Mouse (Mus musculus) liver, embryonic 14.5 days (tissue): ENCODE measurements around the gene Apbb1. TPM values are rescaled to one million over a fixed set of nuclear protein-coding genes. Genes with fewer than 3 reads are reported as not detected.

ENCODE experiments used
- ATAC-seq: fragments of 200-750 bp; cut with Nextera tagmentation; 2 replicates; pipeline ENCODE4 v1.8.0; 2017; ENCODE audit warnings: moderate number of reproducible peaks, mild to moderate bottlenecking, moderate library complexity; ENCODE audit not compliant: insufficient read depth
- DNase-seq, 3 experiments: peaks; one replicate each; pipeline ENCODE4 v3.0.0-alpha.2; 2012 to 2013; ENCODE audit warnings: low read depth in 3 of 3, low spot score in 3 of 3
- H3K27ac ChIP-seq: fragments of 300-500 bp; sonication (generic); 2 replicates; pipeline ENCODE4 v1.5.1; 2014; ENCODE audit warnings: moderate library complexity, mild to moderate bottlenecking, control low read depth, inconsistent platforms
- H3K27me3 ChIP-seq: fragments of 300-500 bp; sonication (generic); 2 replicates; pipeline ENCODE4 v1.6.1; 2014; ENCODE audit warnings: mild to moderate bottlenecking, low read length, moderate library complexity; ENCODE audit not compliant: control insufficient read depth, insufficient read depth
- H3K36me3 ChIP-seq: fragments of 300-500 bp; sonication (generic); replicated peaks from 2 replicates; pipeline ENCODE4 v1.6.1; 2014; ENCODE audit warnings: low read depth; ENCODE audit not compliant: control insufficient read depth, insufficient read depth
- H3K4me1 ChIP-seq, 2 experiments: fragments of 200-500 bp in 1 of 2; fragments of 300-500 bp in 1 of 2; sonication (generic) in 1 of 2; replicated peaks; 2 replicates each; pipeline ENCODE4 v1.6.1; 2012 to 2014; ENCODE audit warnings: antibody characterized with exemption in 1 of 2, inconsistent platforms in 1 of 2, low read length in 1 of 2; ENCODE audit not compliant: control insufficient read depth in 2 of 2, insufficient read depth in 2 of 2
- H3K4me2 ChIP-seq: fragments of 300-500 bp; sonication (generic); 2 replicates; pipeline ENCODE4 v1.6.1; 2014; ENCODE audit warnings: low read depth, mild to moderate bottlenecking, control low read depth, moderate library complexity
- H3K4me3 ChIP-seq, 2 experiments: fragments of 200-500 bp in 1 of 2; fragments of 300-500 bp in 1 of 2; sonication (generic) in 1 of 2; 2 replicates each; pipeline ENCODE4 v1.5.1; 2012 to 2014; ENCODE audit warnings: low read depth in 2 of 2, low read length in 2 of 2, mild to moderate bottlenecking in 2 of 2, control low read depth in 1 of 2, inconsistent platforms in 1 of 2, moderate library complexity in 1 of 2; ENCODE audit not compliant: insufficient read depth in 1 of 2
- H3K9ac ChIP-seq: fragments of 300-500 bp; sonication (generic); replicated peaks from 2 replicates; pipeline ENCODE4 v1.6.1; 2014; ENCODE audit warnings: mild to moderate bottlenecking, control low read depth, moderate library complexity
- H3K9me3 ChIP-seq: fragments of 300-500 bp; sonication (generic); 2 replicates; pipeline ENCODE4 v1.6.1; 2016; ENCODE audit warnings: low read length, mixed read lengths; ENCODE audit not compliant: control insufficient read depth
- CTCF ChIP-seq: IDR thresholded peaks from 2 replicates; pipeline ENCODE4 v1.5.1; 2016; ENCODE audit warnings: antibody characterized with exemption, low read depth, control low read depth
- EP300 ChIP-seq: IDR thresholded peaks from 2 replicates; pipeline ENCODE4 v1.6.1; 2016; ENCODE audit warnings: antibody characterized with exemption, low read depth
- WGBS: fragments of 180-500 bp; shearing (Covaris S2); extraction: QIAGEN DNeasy Blood & Tissue Kit; methylation state at CpG from one replicate; pipeline ENCODE4 v1.1.7; 2014; ENCODE audit not compliant: insufficient replicate concordance; 5-methylcytosine and 5-hydroxymethylcytosine counted together
- polyA plus RNA-seq, 2 experiments: library from polyadenylated mRNA; depleted of rRNA in 1 of 2; stranded (reverse) in 1 of 2; unstranded in 1 of 2; fragments of >200 nt; fragmentation: Nextera tagmentation in 1 of 2; extraction: Ambion mirVana in 1 of 2; gene quantifications; 2 replicates each; pipeline versions ENCODE4 v1.2.1 to v1.2.3; 2012 to 2014

The Apbb1 gene
- polyA plus RNA-seq, 2 experiments: 1.6 to 2.1 TPM

DNA sequence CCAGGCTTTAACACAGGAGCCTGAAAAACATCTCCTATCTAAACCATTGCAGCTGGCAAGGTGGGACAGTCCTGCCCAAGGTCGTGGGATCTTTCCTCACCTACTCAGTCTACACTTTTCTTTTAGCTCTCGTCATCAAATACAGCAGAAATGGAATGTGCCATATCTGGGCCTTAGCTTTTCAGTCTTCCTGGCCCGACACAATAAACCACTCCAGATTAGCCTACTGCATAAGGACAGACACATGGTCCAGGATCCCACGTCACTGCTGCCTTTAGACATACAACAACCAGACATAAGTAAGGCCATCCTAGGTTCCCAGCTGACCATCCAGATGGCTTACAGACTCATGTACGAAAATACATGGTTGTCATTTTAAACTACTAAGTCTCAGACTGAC lies 71.3 kb downstream of the Apbb1 start:
- Histone ChIP-seq H3K27ac (no peak overlapping the region), H3K4me3 (no peak overlapping the region), H3K27me3 (no peaks in the 10 kb centered on the region), H3K4me1 (no peaks in the 10 kb centered on the region), H3K9me3 (no peaks in the 10 kb centered on the region), H3K4me2 (no peak overlapping the region), H3K9ac (no peak overlapping the region), H3K36me3 (no peaks in the 10 kb centered on the region)
- ATAC-seq (no peak), DNase-seq (no peak)
- TF ChIP-seq CTCF (no peak), EP300 (no peak)
- WGBS: 55% methylated on average over 5 of the region's 5 CpGs

Other genes starting within 250 kb of the Apbb1 start
- gene Olfr690, start 247.5 kb downstream of the Apbb1 start, polyA plus RNA-seq (2012; rRNA removed): not detected in 2 replicates
- gene Olfr690, start 247.5 kb downstream of the Apbb1 start, polyA plus RNA-seq (2014; fragmentation: Nextera tagmentation; extraction: Ambion mirVana): not detected in 2 replicates
- gene Olfr691, start 239.4 kb downstream of the Apbb1 start, polyA plus RNA-seq (2012; rRNA removed): not detected in 2 replicates
- gene Olfr691, start 239.4 kb downstream of the Apbb1 start, polyA plus RNA-seq (2014; fragmentation: Nextera tagmentation; extraction: Ambion mirVana): not detected in 2 replicates
- not detected in 2 replicates for gene Olfr692, start 213.4 kb downstream of the Apbb1 start, polyA plus RNA-seq (2012; rRNA removed)
- gene Olfr692, start 213.4 kb downstream of the Apbb1 start, polyA plus RNA-seq (2014; fragmentation: Nextera tagmentation; extraction: Ambion mirVana): not detected in 2 replicates
- gene Gm5901, start 206.6 kb downstream of the Apbb1 start, polyA plus RNA-seq (2012; rRNA removed): not detected in 2 replicates
- gene Gm5901, start 206.6 kb downstream of the Apbb1 start, polyA plus RNA-seq (2014; fragmentation: Nextera tagmentation; extraction: Ambion mirVana): not detected in 2 replicates
- gene Fam160a2, start 181.6 kb downstream of the Apbb1 start, polyA plus RNA-seq (2012; rRNA removed): 8.1 and 8.7 TPM in 2 replicates
- gene Fam160a2, start 181.6 kb downstream of the Apbb1 start, polyA plus RNA-seq (2014; fragmentation: Nextera tagmentation; extraction: Ambion mirVana): 7.4 and 8.1 TPM in 2 replicates
- gene Cnga4, start 177.1 kb downstream of the Apbb1 start, polyA plus RNA-seq (2012; rRNA removed): 0.02 TPM in 1 of 2 replicates, not detected in the other
- not detected in 2 replicates for gene Cnga4, start 177.1 kb downstream of the Apbb1 start, polyA plus RNA-seq (2014; fragmentation: Nextera tagmentation; extraction: Ambion mirVana)
- gene Cckbr, start 155.9 kb downstream of the Apbb1 start, polyA plus RNA-seq (2012; rRNA removed): not detected in 2 replicates
- gene Cckbr, start 155.9 kb downstream of the Apbb1 start, polyA plus RNA-seq (2014; fragmentation: Nextera tagmentation; extraction: Ambion mirVana): not detected in 2 replicates
- 2.3 and 2.6 TPM in 2 replicates for gene Cavin3, start 99.4 kb downstream of the Apbb1 start, polyA plus RNA-seq (2012; rRNA removed)
- gene Cavin3, start 99.4 kb downstream of the Apbb1 start, polyA plus RNA-seq (2014; fragmentation: Nextera tagmentation; extraction: Ambion mirVana): 4.1 and 4.7 TPM in 2 replicates
- gene Smpd1, start 27.3 kb downstream of the Apbb1 start, polyA plus RNA-seq (2012; rRNA removed): 9.3 and 11.5 TPM in 2 replicates
- 22.3 and 25.2 TPM in 2 replicates for gene Smpd1, start 27.3 kb downstream of the Apbb1 start, polyA plus RNA-seq (2014; fragmentation: Nextera tagmentation; extraction: Ambion mirVana)
- gene Hpx, start 18.5 kb upstream of the Apbb1 start, polyA plus RNA-seq (2012; rRNA removed): 203 and 207 TPM in 2 replicates
- 276 and 285 TPM in 2 replicates for gene Hpx, start 18.5 kb upstream of the Apbb1 start, polyA plus RNA-seq (2014; fragmentation: Nextera tagmentation; extraction: Ambion mirVana)
- gene Trim3, start 51.9 kb upstream of the Apbb1 start, polyA plus RNA-seq (2012; rRNA removed): 3.8 and 4.3 TPM in 2 replicates
- 1.9 and 2.2 TPM in 2 replicates for gene Trim3, start 51.9 kb upstream of the Apbb1 start, polyA plus RNA-seq (2014; fragmentation: Nextera tagmentation; extraction: Ambion mirVana)
- gene Timm10b, start 58.4 kb upstream of the Apbb1 start, polyA plus RNA-seq (2012; rRNA removed): 47.6 and 58.7 TPM in 2 replicates
- gene Timm10b, start 58.4 kb upstream of the Apbb1 start, polyA plus RNA-seq (2014; fragmentation: Nextera tagmentation; extraction: Ambion mirVana): 120 and 122 TPM in 2 replicates
- gene Arfip2, start 58.8 kb upstream of the Apbb1 start, polyA plus RNA-seq (2012; rRNA removed): 11.2 and 15.4 TPM in 2 replicates
- 12.3 and 14.6 TPM in 2 replicates for gene Arfip2, start 58.8 kb upstream of the Apbb1 start, polyA plus RNA-seq (2014; fragmentation: Nextera tagmentation; extraction: Ambion mirVana)
- 42.2 and 69.5 TPM in 2 replicates for gene Gm45799, start 58.9 kb upstream of the Apbb1 start, polyA plus RNA-seq (2012; rRNA removed)
- gene Gm45799, start 58.9 kb upstream of the Apbb1 start, polyA plus RNA-seq (2014; fragmentation: Nextera tagmentation; extraction: Ambion mirVana): 24.6 and 26.1 TPM in 2 replicates
- 0.57 and 0.70 TPM in 2 replicates for gene Dnhd1, start 69.2 kb upstream of the Apbb1 start, polyA plus RNA-seq (2012; rRNA removed)
- 0.11 and 0.14 TPM in 2 replicates for gene Dnhd1, start 69.2 kb upstream of the Apbb1 start, polyA plus RNA-seq (2014; fragmentation: Nextera tagmentation; extraction: Ambion mirVana)
- 56.7 and 71.1 TPM in 2 replicates for gene Ilk, start 154.9 kb upstream of the Apbb1 start, polyA plus RNA-seq (2012; rRNA removed)
- gene Ilk, start 154.9 kb upstream of the Apbb1 start, polyA plus RNA-seq (2014; fragmentation: Nextera tagmentation; extraction: Ambion mirVana): 110 and 118 TPM in 2 replicates
- gene Rrp8, start 155.7 kb upstream of the Apbb1 start, polyA plus RNA-seq (2012; rRNA removed): 6.5 and 7.0 TPM in 2 replicates
- gene Rrp8, start 155.7 kb upstream of the Apbb1 start, polyA plus RNA-seq (2014; fragmentation: Nextera tagmentation; extraction: Ambion mirVana): 9.2 and 13.6 TPM in 2 replicates
- gene Taf10, start 162.7 kb upstream of the Apbb1 start, polyA plus RNA-seq (2012; rRNA removed): 149 and 197 TPM in 2 replicates
- gene Taf10, start 162.7 kb upstream of the Apbb1 start, polyA plus RNA-seq (2014; fragmentation: Nextera tagmentation; extraction: Ambion mirVana): 163 and 167 TPM in 2 replicates
- 34.1 and 41.9 TPM in 2 replicates for gene Tpp1, start 170.6 kb upstream of the Apbb1 start, polyA plus RNA-seq (2012; rRNA removed)
- gene Tpp1, start 170.6 kb upstream of the Apbb1 start, polyA plus RNA-seq (2014; fragmentation: Nextera tagmentation; extraction: Ambion mirVana): 55.2 and 60.7 TPM in 2 replicates
- 0.57 and 0.71 TPM in 2 replicates for gene Dchs1, start 206.0 kb upstream of the Apbb1 start, polyA plus RNA-seq (2012; rRNA removed)
- gene Dchs1, start 206.0 kb upstream of the Apbb1 start, polyA plus RNA-seq (2014; fragmentation: Nextera tagmentation; extraction: Ambion mirVana): 0.48 and 0.62 TPM in 2 replicates
- 36.4 and 136 TPM in 2 replicates for gene Mrpl17, start 229.4 kb upstream of the Apbb1 start, polyA plus RNA-seq (2012; rRNA removed)
- 216 and 222 TPM in 2 replicates for gene Mrpl17, start 229.4 kb upstream of the Apbb1 start, polyA plus RNA-seq (2014; fragmentation: Nextera tagmentation; extraction: Ambion mirVana)